Mouse (Mus musculus) retina, postnatal 7 days (tissue): Measurements from ENCODE around the gene Stk25.

Experiments
- DNase-seq: peaks from one replicate; pipeline ENCODE4 v3.0.0-alpha.2; 2012; ENCODE audit warnings: low read depth, low spot score

The Stk25 gene

DNA sequence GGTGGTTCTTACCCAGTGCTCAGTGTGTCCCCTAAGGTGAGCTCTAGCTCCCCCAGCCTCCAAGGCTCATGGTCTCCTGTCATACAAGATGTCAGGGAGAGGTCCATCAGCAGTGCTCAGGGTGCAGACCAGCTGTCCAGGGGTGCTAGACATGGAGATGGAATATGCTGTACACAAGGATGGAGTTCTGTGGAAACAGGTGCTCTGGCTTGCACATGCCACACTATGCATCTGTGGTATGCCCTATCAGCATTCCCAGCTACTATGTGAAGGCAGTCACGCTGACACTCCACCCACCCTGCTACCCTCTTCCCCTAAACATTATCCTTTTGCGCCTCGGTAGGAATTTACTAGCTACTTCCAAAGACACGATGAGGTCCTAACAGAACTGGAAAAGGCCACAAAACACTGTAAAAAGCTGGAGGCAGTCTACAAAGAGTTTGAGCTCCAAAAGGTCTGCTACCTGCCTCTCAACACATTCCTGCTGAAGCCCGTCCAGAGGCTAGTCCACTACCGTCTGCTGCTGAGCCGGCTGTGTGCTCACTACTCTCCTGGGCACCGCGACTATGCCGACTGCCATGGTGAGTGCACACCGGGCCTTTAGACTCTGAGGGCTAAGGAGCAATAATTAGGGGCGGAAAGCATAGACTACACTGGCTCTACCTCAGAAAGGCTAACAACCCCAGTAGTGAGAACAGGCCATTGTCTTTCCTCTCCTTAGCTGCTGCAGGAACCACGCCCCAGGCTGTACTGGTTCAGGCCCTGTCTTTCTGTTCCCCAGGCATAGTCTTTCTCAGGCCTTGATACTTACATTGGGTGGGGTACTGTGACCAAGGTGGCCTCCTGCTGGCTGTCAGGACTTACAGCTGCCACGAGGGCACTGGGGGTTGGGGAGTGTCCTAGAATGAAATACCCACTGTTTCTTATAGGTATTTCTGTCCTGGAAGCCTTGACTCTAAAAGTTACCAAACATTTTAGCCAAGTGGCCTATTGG is 51.1 kb downstream of the Stk25 start:
- no peak for DNase-seq

DNA sequence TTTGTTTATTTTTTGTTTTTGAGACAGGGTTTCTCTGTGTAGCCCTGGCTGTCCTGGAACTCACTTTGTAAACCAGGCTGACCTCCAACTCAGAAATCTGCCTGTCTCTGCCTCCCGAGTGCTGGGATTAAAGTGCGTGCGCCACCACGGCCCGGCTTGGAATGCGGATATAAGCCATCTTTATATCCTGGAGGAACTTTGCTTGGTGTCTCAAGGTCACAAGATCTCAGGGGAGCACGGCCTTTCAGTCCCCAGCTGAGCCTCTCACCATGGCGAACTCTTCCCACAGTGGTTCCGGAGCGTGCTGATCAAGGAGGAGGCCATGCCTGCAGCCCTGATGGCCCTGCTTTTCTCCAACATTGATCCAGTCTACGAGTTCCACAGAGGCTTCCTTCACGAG is 54.5 kb downstream of the Stk25 start:
- DNase-seq: no peak

DNA sequence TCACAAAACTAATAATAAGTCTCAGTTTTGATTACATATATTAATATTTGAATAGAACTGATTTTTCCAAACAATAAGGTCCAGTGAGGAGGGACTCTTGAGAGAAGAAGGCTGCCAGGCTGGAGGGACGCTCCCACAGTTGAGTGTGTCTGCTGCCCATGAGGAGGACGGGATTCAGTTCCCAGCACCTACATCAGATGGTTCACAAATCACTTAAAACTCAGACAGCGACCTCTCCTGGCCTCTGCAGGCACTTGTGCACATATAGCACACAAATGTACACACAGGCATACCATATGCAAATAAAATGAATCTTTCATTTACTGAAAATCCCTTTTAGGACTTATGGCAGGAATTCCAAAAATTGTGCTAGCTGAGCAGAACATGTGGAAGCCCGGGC is 55.5 kb downstream of the Stk25 start:
- DNase-seq: no peak

DNA sequence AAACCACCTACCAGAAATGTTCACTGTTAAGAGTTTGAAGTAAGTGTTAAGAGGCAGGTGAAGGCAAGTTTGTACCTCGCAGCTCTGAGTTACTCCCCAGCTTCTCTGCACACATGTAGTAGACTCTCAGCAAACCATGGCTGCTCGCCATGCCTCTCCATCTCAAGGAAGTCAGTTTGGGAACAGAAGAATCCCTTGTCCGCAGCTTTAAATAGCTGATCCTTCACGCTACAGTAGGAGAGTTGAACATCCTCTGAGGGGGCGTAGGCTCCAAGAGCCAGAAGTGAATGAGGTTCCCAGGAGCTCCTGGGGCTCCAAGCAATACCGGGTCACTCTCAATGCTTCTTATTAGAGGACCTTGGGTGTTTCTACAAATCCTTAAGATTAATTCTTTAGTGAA is 62.5 kb downstream of the Stk25 start:
- no peak for DNase-seq

DNA sequence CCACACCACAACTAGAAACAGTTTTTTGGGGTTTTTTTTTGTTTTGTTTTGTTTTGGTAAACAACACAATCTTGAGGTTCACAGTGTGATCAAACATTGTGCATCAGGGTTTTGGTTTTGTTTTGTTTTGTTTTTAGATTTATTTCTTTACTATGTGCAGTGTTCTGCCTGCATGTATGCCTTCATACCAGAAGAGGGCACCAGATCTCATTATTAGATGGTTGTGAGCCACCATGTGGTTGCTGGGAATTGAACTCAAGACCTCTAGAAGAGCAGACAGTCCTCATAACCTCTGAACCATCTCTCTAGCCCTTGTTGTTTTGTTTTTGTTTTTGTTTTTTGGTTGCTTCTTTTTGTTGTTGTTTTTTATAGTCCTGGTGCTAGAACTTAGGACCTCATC is 64.5 kb downstream of the Stk25 start:
- DNase-seq: no peak

DNA sequence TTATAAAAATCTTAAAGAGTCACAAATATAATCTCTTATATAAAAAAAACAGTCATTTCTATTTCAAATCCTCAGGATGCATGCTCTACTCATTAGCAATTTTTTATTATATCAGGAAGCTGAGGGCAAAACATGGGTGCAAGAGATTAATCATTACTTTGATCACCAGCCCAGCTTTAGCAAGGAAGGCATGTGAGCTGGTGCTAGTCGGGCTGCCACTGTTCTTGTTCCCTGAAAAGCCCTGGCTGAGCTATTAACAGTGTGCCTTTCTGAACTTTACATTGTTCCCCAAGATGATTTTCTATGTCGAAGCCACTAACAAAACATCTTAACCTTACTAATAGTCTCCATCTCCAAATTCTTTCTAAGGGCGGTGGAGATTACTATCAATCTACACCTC is 70.1 kb downstream of the Stk25 start:
- DNase-seq: no peak

DNA sequence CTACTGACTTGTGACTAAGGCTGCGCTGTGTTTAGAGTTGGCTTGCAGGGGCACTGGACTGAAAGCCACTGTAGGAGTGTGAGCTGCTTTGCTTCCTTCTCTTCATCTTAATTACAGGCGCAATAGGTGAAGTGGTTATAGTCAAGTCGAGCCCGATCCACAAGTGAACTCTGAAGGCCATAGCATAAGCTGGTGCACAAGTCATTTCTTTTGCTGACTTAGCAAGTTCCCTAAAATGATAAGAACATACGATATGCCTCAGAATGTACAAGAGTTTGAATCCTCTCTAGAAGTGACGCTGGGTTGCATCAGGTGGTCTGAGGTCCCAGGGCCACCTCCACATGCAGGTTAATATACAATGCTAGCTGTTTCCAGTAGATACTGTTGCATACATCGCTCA is 76.9 kb downstream of the Stk25 start:
- no peak for DNase-seq

DNA sequence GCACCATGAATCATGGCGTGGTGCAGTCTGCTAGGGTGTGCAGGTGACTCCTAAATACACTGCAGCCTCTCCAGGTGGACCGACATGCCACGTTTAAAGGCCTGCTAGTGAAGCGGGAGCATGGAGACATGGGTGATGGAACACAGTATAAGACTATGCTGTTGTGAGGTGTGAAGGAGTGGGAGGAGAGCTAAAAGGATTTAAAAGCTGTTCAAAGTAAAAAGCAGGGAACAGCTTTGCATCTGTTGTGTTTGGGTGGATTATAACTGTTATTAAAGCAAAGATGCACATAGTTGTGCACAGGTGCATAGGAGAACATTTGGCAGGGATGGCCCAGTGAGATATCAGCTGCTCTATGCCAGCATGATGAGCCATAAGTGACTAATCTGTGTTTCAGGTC is 80.6 kb downstream of the Stk25 start:
- no peak for DNase-seq

DNA sequence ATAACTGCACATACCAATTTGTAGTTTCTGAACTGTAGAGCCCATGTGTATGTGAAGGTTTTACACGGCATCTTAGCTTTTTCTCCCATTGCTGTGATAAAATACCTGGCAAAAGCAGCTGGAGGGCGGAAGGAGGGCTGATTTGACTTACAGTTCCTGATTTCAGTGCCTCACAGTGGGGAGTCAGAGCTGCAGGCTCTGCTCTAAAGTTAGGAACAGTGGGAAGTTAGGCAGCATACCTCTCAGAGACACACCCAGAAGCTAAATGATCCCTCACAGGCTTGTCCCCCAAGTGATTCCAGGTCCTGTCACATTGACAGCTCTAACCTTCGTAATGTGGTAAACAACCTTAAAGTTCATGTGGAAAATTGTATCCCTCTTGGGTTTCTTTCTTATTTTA is 81.4 kb downstream of the Stk25 start:
- no peak for DNase-seq
